Mouse (Mus musculus): Measurements from ENCODE around the gene Cd274. TPM values are rescaled to one million over a fixed set of nuclear protein-coding genes. Genes with fewer than 3 reads are reported as not detected.

The Cd274 gene
- polyA plus RNA-seq, 1 experiment, result 4.3 TPM

- Histone ChIP-seq H3K27ac (ENCODE audit: insufficient read depth, low read depth, low read length) (no peak overlapping the region; the same call in 1 of the 2 replicates), H3K27me3 (replicated peaks; ENCODE audit: control insufficient read depth, insufficient read depth, low read length) (no peaks in the 10 kb centered on the region), H3K36me3 (ENCODE audit: control insufficient read depth, insufficient read depth, low read length) (no peaks in the 10 kb centered on the region), H3K4me3 (ENCODE audit: insufficient read depth, low read depth, low read length) (peak overlapping the region; percentile 45), H3K4me1 (ENCODE audit: control insufficient read depth, insufficient read depth, low read length) (no peaks in the 10 kb centered on the region; the same call in 1 of the 2 replicates)
- TF ChIP-seq CTCF (conservative IDR thresholded peaks at IDR 0.05; ENCODE audit: insufficient read depth, insufficient read length, low read depth, low read length), result peak; percentile 93
- no peak for TF ChIP-seq POLR2A (IDR thresholded peaks at IDR 0.05; ENCODE audit: low read depth, low read length)
- 4% methylated on average over 20 of the region's 20 CpGs for WGBS
- peak; percentile 88 for DNase-seq
Measured at GRCm38 (mm10) chr19:29354895-29355877, 12.1 kb upstream of the Cd274 start.

- no peaks in the 10 kb centered on the region for H3K27me3 ChIP-seq (replicated peaks; ENCODE audit: control insufficient read depth, insufficient read depth, low read length)
- peak; percentile 56 for DNase-seq
- TF ChIP-seq CTCF (conservative IDR thresholded peaks at IDR 0.05; ENCODE audit: insufficient read depth, insufficient read length, low read depth, low read length), result no peak
- TF ChIP-seq POLR2A (IDR thresholded peaks at IDR 0.05; ENCODE audit: low read depth, low read length), result no peak
- peaks cover 3% of the 10 kb centered on the region; the same call in 1 of the 2 replicates for H3K4me1 ChIP-seq (ENCODE audit: control insufficient read depth, insufficient read depth, low read length)
- H3K4me3 ChIP-seq (ENCODE audit: insufficient read depth, low read depth, low read length), result no peak overlapping the region
- H3K27ac ChIP-seq (ENCODE audit: insufficient read depth, low read depth, low read length), result peak overlapping the region; percentile 40
- no peaks in the 10 kb centered on the region for H3K36me3 ChIP-seq (ENCODE audit: control insufficient read depth, insufficient read depth, low read length)
- WGBS, result 62% methylated on average over 11 of the region's 11 CpGs
Measured at GRCm38 (mm10) chr19:29356281-29356680, 11.0 kb upstream of the Cd274 start.

DNA sequence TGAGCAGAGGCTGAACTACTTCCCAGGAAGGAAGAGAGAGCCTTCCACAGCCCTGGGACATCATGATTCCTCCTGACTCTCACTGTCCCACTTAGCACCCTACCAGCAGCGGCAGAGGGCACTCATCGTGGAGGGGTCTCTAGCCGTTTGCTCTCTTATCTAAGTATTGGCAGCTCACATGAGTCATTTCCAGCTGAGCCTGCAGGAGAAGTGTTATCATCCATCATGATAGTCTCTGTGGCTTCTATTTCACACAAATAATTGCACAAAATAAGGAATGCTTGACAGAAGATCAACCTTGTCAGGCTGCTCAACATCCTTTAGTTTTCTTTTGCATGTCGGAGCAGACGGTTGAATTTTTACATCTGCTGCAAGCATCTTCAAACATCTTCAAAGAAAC, 7.0 kb upstream of the Cd274 start:
- DNase-seq, result no peak
- peaks cover 7% of the 10 kb centered on the region; the same call in 1 of the 2 replicates for H3K4me1 ChIP-seq (ENCODE audit: control insufficient read depth, insufficient read depth, low read length)

GRCm38 (mm10) chr19:29361468-29362130, 5.7 kb upstream of the Cd274 start:
- Histone ChIP-seq H3K4me1 (ENCODE audit: control insufficient read depth, insufficient read depth, low read length) (0 out of 2 replicates have a peak, but pooled peaks cover 7% of the 10 kb centered on the region), H3K4me3 (ENCODE audit: insufficient read depth, low read depth, low read length) (peak overlapping the region; percentile 62), H3K36me3 (ENCODE audit: control insufficient read depth, insufficient read depth, low read length) (no peaks in the 10 kb centered on the region), H3K27ac (ENCODE audit: insufficient read depth, low read depth, low read length) (peak overlapping the region; percentile 33; the same call in 1 of the 2 replicates), H3K27me3 (replicated peaks; ENCODE audit: control insufficient read depth, insufficient read depth, low read length) (no peaks in the 10 kb centered on the region)
- DNase-seq, result peak; percentile 97
- peak; percentile 66 for TF ChIP-seq POLR2A (IDR thresholded peaks at IDR 0.05; ENCODE audit: low read depth, low read length)
- no peak for TF ChIP-seq CTCF (conservative IDR thresholded peaks at IDR 0.05; ENCODE audit: insufficient read depth, insufficient read length, low read depth, low read length)
- WGBS, result 1% methylated on average over 33 of the region's 33 CpGs

More for the DNA sequence above, 7.0 kb upstream of the Cd274 start:
- H3K27me3 ChIP-seq (replicated peaks; ENCODE audit: control insufficient read depth, insufficient read depth, low read length), result no peaks in the 10 kb centered on the region
- TF ChIP-seq POLR2A (IDR thresholded peaks at IDR 0.05; ENCODE audit: low read depth, low read length) (no peak), CTCF (conservative IDR thresholded peaks at IDR 0.05; ENCODE audit: insufficient read depth, insufficient read length, low read depth, low read length) (no peak)
- no peaks in the 10 kb centered on the region for H3K36me3 ChIP-seq (ENCODE audit: control insufficient read depth, insufficient read depth, low read length)
- no peak overlapping the region for H3K27ac ChIP-seq (ENCODE audit: insufficient read depth, low read depth, low read length)
- WGBS, result 92% methylated on average over 5 of the region's 5 CpGs
- no peak overlapping the region for H3K4me3 ChIP-seq (ENCODE audit: insufficient read depth, low read depth, low read length)

DNA sequence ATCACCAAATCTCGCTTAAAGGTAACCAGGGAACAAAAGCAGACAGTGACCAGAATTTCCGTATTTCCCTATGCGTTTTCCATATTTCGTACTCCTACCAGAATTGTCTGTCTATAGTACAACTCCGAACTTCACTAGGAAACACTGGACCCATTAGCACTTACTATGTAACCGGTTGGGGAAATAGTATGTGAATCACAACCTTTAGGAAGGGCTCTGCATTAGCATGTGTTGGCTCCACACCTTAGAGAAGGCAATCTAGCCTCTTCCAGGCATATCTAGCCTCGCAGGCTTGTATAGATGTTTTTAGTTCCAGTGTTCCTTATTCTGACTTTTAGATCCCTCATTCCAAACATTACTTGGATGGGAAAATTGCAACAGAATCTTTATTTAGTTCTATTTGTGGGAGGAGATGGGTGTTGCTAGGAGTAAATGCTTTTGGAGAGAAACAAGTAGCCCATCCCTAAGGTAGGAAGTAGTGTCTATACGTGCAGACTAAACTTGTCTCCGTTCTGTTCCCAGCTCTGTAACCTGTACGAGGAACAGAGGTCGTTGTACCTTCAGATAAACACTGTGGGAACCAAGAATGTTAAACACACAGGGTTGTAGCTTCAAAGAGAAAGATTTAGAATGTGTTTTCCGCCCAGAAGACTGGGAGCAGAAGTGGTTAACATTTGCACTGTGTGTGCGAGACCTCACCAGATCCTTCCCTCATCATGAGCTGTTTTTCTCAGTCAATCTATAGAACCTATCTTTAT, 4.9 kb upstream of the Cd274 start:
- no peak for DNase-seq
- WGBS, result 45% methylated on average over 13 of the region's 13 CpGs
- H3K4me1 ChIP-seq (ENCODE audit: control insufficient read depth, insufficient read depth, low read length), result 0 out of 2 replicates have a peak, but pooled peaks cover 7% of the 10 kb centered on the region
- H3K27me3 ChIP-seq (replicated peaks; ENCODE audit: control insufficient read depth, insufficient read depth, low read length), result no peaks in the 10 kb centered on the region
- TF ChIP-seq POLR2A (IDR thresholded peaks at IDR 0.05; ENCODE audit: low read depth, low read length) (no peak), CTCF (conservative IDR thresholded peaks at IDR 0.05; ENCODE audit: insufficient read depth, insufficient read length, low read depth, low read length) (no peak)
- 0 out of 2 replicates have a peak overlapping the region, but pooled peaks have one; percentile 33 for H3K27ac ChIP-seq (ENCODE audit: insufficient read depth, low read depth, low read length)
- H3K36me3 ChIP-seq (ENCODE audit: control insufficient read depth, insufficient read depth, low read length), result no peaks in the 10 kb centered on the region
- H3K4me3 ChIP-seq (ENCODE audit: insufficient read depth, low read depth, low read length), result peak overlapping the region; percentile 62

DNA sequence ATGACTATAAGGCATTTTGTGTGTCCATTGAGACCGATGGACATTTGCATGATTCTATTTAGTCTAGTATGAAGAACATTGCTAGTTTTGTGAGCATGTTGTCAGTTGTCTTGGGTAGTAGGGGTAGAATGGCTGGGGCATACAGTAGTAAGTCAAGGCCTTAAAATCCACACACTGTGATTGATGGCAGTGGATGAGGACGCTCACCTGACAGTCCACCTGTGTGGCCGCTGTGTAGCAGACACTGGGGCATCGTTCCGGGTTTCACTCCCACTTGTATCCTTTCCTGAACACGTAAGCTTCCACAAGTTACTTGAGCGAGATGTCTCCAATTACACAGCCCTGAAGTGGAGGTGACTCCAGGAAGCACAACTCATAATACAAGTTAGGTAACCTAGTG, 3.7 kb upstream of the Cd274 start:
- no peak overlapping the region for H3K4me3 ChIP-seq (ENCODE audit: insufficient read depth, low read depth, low read length)
- 84% methylated on average over 7 of the region's 7 CpGs for WGBS
- H3K4me1 ChIP-seq (ENCODE audit: control insufficient read depth, insufficient read depth, low read length), result 0 out of 2 replicates have a peak, but pooled peaks cover 7% of the 10 kb centered on the region
- TF ChIP-seq POLR2A (IDR thresholded peaks at IDR 0.05; ENCODE audit: low read depth, low read length) (no peak), CTCF (conservative IDR thresholded peaks at IDR 0.05; ENCODE audit: insufficient read depth, insufficient read length, low read depth, low read length) (no peak)
- no peak overlapping the region for H3K27ac ChIP-seq (ENCODE audit: insufficient read depth, low read depth, low read length)
- no peaks in the 10 kb centered on the region for H3K36me3 ChIP-seq (ENCODE audit: control insufficient read depth, insufficient read depth, low read length)
- no peak for DNase-seq
- no peaks in the 10 kb centered on the region for H3K27me3 ChIP-seq (replicated peaks; ENCODE audit: control insufficient read depth, insufficient read depth, low read length)

Measured in kidney, adult 2 months (tissue).